Mouse (Mus musculus) myocyte (in vitro differentiated cells): ENCODE results near the gene Wnt10b. TPM values are rescaled to one million over a fixed set of nuclear protein-coding genes. Genes with fewer than 3 reads are reported as not detected.

Experiments
- H3K27me3 ChIP-seq: one replicate; pipeline ENCODE4 v1.6.1; 2011; ENCODE audit not compliant: control insufficient read depth, insufficient read depth, insufficient read length
- H3K36me3 ChIP-seq: one replicate; pipeline ENCODE4 v1.6.1; 2011; ENCODE audit not compliant: control insufficient read depth, insufficient read depth
- H3K4me2 ChIP-seq: one replicate; pipeline ENCODE4 v1.6.1; 2011; ENCODE audit warnings: low read depth, control low read depth
- H3K4me3 ChIP-seq: one replicate; pipeline ENCODE4 v1.5.1; 2011; ENCODE audit warnings: mild to moderate bottlenecking, control low read depth, moderate library complexity
- H3K79me2 ChIP-seq: one replicate; pipeline ENCODE4 v1.6.1; 2011; ENCODE audit not compliant: control insufficient read depth, insufficient read depth
- H3ac ChIP-seq: one replicate; pipeline ENCODE4 v1.6.1; 2011; ENCODE audit not compliant: control insufficient read depth, insufficient read length
- CEBPB ChIP-seq: IDR thresholded peaks from 2 replicates; pipeline ENCODE4 v1.6.1; 2011; ENCODE audit warnings: mild to moderate bottlenecking, moderate library complexity; ENCODE audit not compliant: poor library complexity, insufficient read depth, severe bottlenecking
- E2F4 ChIP-seq: IDR thresholded peaks from one replicate; pipeline ENCODE4 v1.6.1; 2011; ENCODE audit warnings: mild to moderate bottlenecking, control low read depth, moderate library complexity; ENCODE audit not compliant: insufficient read depth
- MAX ChIP-seq: IDR thresholded peaks from one replicate; pipeline ENCODE4 v1.6.1; 2011; ENCODE audit warnings: low read depth, mild to moderate bottlenecking, control low read depth
- MYOD1 ChIP-seq, 3 experiments: IDR thresholded peaks; one replicate each; pipeline ENCODE4 v1.6.1; 2011; ENCODE audit warnings: control low read depth in 2 of 3, low read depth in 2 of 3, mild to moderate bottlenecking in 2 of 3, moderate library complexity in 1 of 3; ENCODE audit not compliant: insufficient read length in 2 of 3, control insufficient read depth in 1 of 3
- MYOG ChIP-seq, 3 experiments: IDR thresholded peaks; one replicate each; pipeline ENCODE4 v1.6.1; 2011; ENCODE audit warnings: control low read depth in 2 of 3, low read depth in 2 of 3, mild to moderate bottlenecking in 2 of 3; ENCODE audit not compliant: insufficient read length in 2 of 3, control insufficient read depth in 1 of 3, insufficient read depth in 1 of 3
- POLR2A ChIP-seq: IDR thresholded peaks from one replicate; pipeline ENCODE4 v1.6.1; 2011; ENCODE audit warnings: low read depth, mild to moderate bottlenecking, control low read depth, moderate library complexity; ENCODE audit not compliant: insufficient read length
- POLR2AphosphoS2 ChIP-seq: IDR thresholded peaks from one replicate; pipeline ENCODE4 v1.6.1; 2011; ENCODE audit warnings: low read depth, control low read depth; ENCODE audit not compliant: insufficient read length
- REST ChIP-seq: IDR thresholded peaks from one replicate; pipeline ENCODE4 v1.6.1; 2011; ENCODE audit warnings: mild to moderate bottlenecking, control low read depth, moderate library complexity; ENCODE audit not compliant: insufficient read depth, insufficient read length
- SRF ChIP-seq: IDR thresholded peaks from one replicate; pipeline ENCODE4 v1.6.1; 2011; ENCODE audit warnings: low read depth; ENCODE audit not compliant: control insufficient read depth, insufficient read length
- TCF12 ChIP-seq: IDR thresholded peaks from one replicate; pipeline ENCODE4 v1.6.1; 2011; ENCODE audit warnings: mild to moderate bottlenecking, control low read depth; ENCODE audit not compliant: poor library complexity, insufficient read depth, severe bottlenecking
- TCF3 ChIP-seq: IDR thresholded peaks from one replicate; pipeline ENCODE4 v1.6.1; 2011; ENCODE audit warnings: low read depth, control low read depth; ENCODE audit not compliant: insufficient read length
- USF1 ChIP-seq: IDR thresholded peaks from one replicate; pipeline ENCODE4 v1.6.1; 2011; ENCODE audit warnings: low read depth, mild to moderate bottlenecking, control low read depth, moderate library complexity
- polyA plus RNA-seq: library from polyadenylated mRNA; unstranded; fragments of >200 nt; fragmentation: generic; extraction: Trizol; gene quantifications from one replicate; pipeline ENCODE4 v1.2.1, GENCODE M21; 2012; ENCODE audit warnings: missing spikeins

The Wnt10b gene
- polyA plus RNA-seq, 1 experiment, result 3.3 TPM

DNA sequence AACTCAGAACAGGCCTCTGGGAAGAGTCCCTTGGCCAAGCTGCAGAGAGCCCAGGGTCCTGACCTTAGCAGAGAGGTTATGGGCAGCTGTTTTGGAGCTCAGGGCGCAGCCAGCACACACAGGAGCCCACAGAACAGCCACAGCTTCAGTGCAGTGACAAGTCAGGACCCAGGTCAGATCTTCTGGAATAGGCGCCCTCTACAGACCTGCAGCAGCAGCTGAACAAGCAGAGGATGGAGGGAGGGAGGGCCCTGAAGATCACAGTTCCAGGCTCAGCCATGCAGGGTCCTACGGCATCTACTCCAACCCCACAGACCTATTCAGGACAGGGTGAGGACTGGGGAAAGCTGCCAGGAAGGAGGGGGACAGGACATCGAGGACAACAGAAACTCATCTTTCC lies 39.2 kb downstream of the Wnt10b start:
- peaks cover 41% of the 10 kb centered on the region for H3K36me3 ChIP-seq
- no peaks in the 10 kb centered on the region for H3K27me3 ChIP-seq

GRCm38 (mm10) chr15:98737881-98738280 lies 40.1 kb downstream of the Wnt10b start:
- no peak overlapping the region for H3K4me2 ChIP-seq
- TF ChIP-seq MYOG (IDR thresholded peaks at IDR 0.05; ENCODE audit: control insufficient read depth in 1 of 3, insufficient read depth in 1 of 3, insufficient read length in 2 of 3, low read depth in 2 of 3) (no peak), SRF (no peak), REST (no peak), TCF12 (no peak)
- no peaks in the 10 kb centered on the region for H3K27me3 ChIP-seq
- H3K4me3 ChIP-seq, result no peak overlapping the region
- peaks cover 41% of the 10 kb centered on the region for H3K36me3 ChIP-seq
- H3ac ChIP-seq, result no peak overlapping the region
- H3K79me2 ChIP-seq, result peaks cover 8% of the 10 kb centered on the region

More for the DNA sequence above, 39.2 kb downstream of the Wnt10b start:
- H3K4me2 ChIP-seq, result no peak overlapping the region
- H3K4me3 ChIP-seq, result no peak overlapping the region
- TF ChIP-seq MYOG (IDR thresholded peaks at IDR 0.05; ENCODE audit: control insufficient read depth in 1 of 3, insufficient read depth in 1 of 3, insufficient read length in 2 of 3, low read depth in 2 of 3) (no peak), TCF12 (no peak), MAX (no peak), MYOD1 (IDR thresholded peaks at IDR 0.05; ENCODE audit: control insufficient read depth in 1 of 3, insufficient read length in 2 of 3, low read depth in 2 of 3) (no peak), E2F4 (no peak)
- no peak overlapping the region for H3ac ChIP-seq
- peaks cover 15% of the 10 kb centered on the region for H3K79me2 ChIP-seq

GRCm38 (mm10) chr15:98736521-98736920 lies 41.4 kb downstream of the Wnt10b start:
- Histone ChIP-seq H3K27me3 (no peaks in the 10 kb centered on the region), H3K36me3 (peaks cover 41% of the 10 kb centered on the region), H3K4me3 (no peak overlapping the region)

GRCm38 (mm10) chr15:98733976-98734566 lies 43.9 kb downstream of the Wnt10b start:
- Histone ChIP-seq H3K4me3 (no peak overlapping the region), H3K27me3 (no peaks in the 10 kb centered on the region), H3ac (no peak overlapping the region), H3K36me3 (peaks cover 36% of the 10 kb centered on the region), H3K4me2 (no peak overlapping the region), H3K79me2 (no peaks in the 10 kb centered on the region)
- TF ChIP-seq USF1 (no peak), TCF3 (no peak), REST (no peak), MYOG (IDR thresholded peaks at IDR 0.05; ENCODE audit: control insufficient read depth in 1 of 3, insufficient read depth in 1 of 3, insufficient read length in 2 of 3, low read depth in 2 of 3) (no peak), SRF (no peak), MYOD1 (IDR thresholded peaks at IDR 0.05; ENCODE audit: control insufficient read depth in 1 of 3, insufficient read length in 2 of 3, low read depth in 2 of 3) (no peak), TCF12 (no peak), E2F4 (no peak), MAX (no peak), POLR2AphosphoS2 (no peak), CEBPB (no peak), POLR2A (no peak)

More at GRCm38 (mm10) chr15:98736521-98736920, 41.4 kb downstream of the Wnt10b start:
- Histone ChIP-seq H3K79me2 (no peaks in the 10 kb centered on the region), H3ac (no peak overlapping the region), H3K4me2 (no peak overlapping the region)
- no peak for TF ChIP-seq REST
- no peak for TF ChIP-seq MAX
- TF ChIP-seq E2F4, result no peak
- no peak for TF ChIP-seq TCF3
- TF ChIP-seq TCF12, result no peak
- TF ChIP-seq MYOG (IDR thresholded peaks at IDR 0.05; ENCODE audit: control insufficient read depth in 1 of 3, insufficient read depth in 1 of 3, insufficient read length in 2 of 3, low read depth in 2 of 3), result no peak
- no peak for TF ChIP-seq MYOD1 (IDR thresholded peaks at IDR 0.05; ENCODE audit: control insufficient read depth in 1 of 3, insufficient read length in 2 of 3, low read depth in 2 of 3)
- no peak for TF ChIP-seq USF1
- no peak for TF ChIP-seq POLR2A
- no peak for TF ChIP-seq CEBPB
- TF ChIP-seq POLR2AphosphoS2, result no peak
- TF ChIP-seq SRF, result no peak

DNA sequence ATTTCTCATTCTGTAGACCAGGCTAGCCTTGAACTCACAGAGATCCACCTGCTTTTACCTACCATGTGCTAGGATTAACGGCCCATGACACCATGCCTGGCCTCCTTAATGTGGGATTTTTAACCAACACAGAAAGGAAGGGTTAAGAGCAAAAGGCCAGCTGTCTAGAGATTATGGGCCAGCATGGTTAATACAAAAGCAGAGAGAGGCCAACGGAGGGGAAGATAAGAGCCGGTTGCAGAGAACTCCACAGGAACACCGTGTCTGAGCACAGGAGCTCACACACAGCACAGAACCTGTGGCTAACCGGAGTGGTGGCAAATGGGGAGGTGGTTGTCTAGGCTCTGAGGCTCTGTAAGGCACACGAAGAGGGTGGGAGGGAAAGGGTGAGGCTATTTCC lies 44.6 kb downstream of the Wnt10b start:
- Histone ChIP-seq H3K79me2 (no peaks in the 10 kb centered on the region), H3K4me2 (no peak overlapping the region), H3K4me3 (no peak overlapping the region), H3K27me3 (no peaks in the 10 kb centered on the region), H3ac (no peak overlapping the region), H3K36me3 (peaks cover 34% of the 10 kb centered on the region)
- TF ChIP-seq MYOD1 (IDR thresholded peaks at IDR 0.05; ENCODE audit: control insufficient read depth in 1 of 3, insufficient read length in 2 of 3, low read depth in 2 of 3) (no peak), MYOG (IDR thresholded peaks at IDR 0.05; ENCODE audit: control insufficient read depth in 1 of 3, insufficient read depth in 1 of 3, insufficient read length in 2 of 3, low read depth in 2 of 3) (no peak), TCF12 (no peak), POLR2A (no peak), MAX (no peak), USF1 (no peak), TCF3 (no peak), CEBPB (no peak), REST (no peak), POLR2AphosphoS2 (no peak), SRF (no peak), E2F4 (no peak)
